Mouse (Mus musculus): ENCODE results near the gene Wdr78. TPM values are rescaled to one million over a fixed set of nuclear protein-coding genes. Genes with fewer than 3 reads are reported as not detected.
A peak's percentile ranks its signal among the peaks of the same experiment; 100 is the strongest.

Wdr78 gene
- polyA plus RNA-seq, 2 experiments = 3.4 to 7.0 TPM

- no peak for TF ChIP-seq POLR2A (IDR thresholded peaks at IDR 0.05; ENCODE audit: borderline replicate concordance, extremely low read depth, insufficient read depth, insufficient read length)
- Histone ChIP-seq H3K9ac (ENCODE audit: low read depth, low read length, severe bottlenecking) (peak overlapping the region; percentile 96), H3K36me3 (ENCODE audit: control insufficient read depth, insufficient read depth, low read length) (0 out of 2 replicates have a peak, but pooled peaks cover 5% of the 10 kb centered on the region), H3K9me3 (ENCODE audit: control insufficient read depth, low read length) (no peaks in the 10 kb centered on the region), H3K27me3 (ENCODE audit: control insufficient read depth, insufficient read depth, low read length) (no peaks in the 10 kb centered on the region), H3K27ac (replicated peaks; ENCODE audit: low read depth, low read length) (peak overlapping the region; percentile 95), H3K4me1 (ENCODE audit: control insufficient read depth, insufficient read depth, low read length) (peaks cover 16% of the 10 kb centered on the region), H3K4me3 (replicated peaks; ENCODE audit: low read length) (peak overlapping the region; percentile 95), H3K4me2 (replicated peaks; ENCODE audit: low read depth, low read length, severe bottlenecking) (peak overlapping the region; percentile 67)
- ATAC-seq (ENCODE audit: low FRiP score, low read depth) (no peak), DNase-seq (ENCODE audit: low spot score) (no peak)
- 12% methylated on average over 4 of the region's 4 CpGs for WGBS
Measured at GRCm38 (mm10) chr4:103120028-103120384, 5.7 kb upstream of the Wdr78 start.

- peak; percentile 73 for ATAC-seq (ENCODE audit: low FRiP score, low read depth)
- H3K9ac ChIP-seq (ENCODE audit: low read depth, low read length, severe bottlenecking) = peak overlapping the region; percentile 96
Measured at GRCm38 (mm10) chr4:103119229-103120027, 5.1 kb upstream of the Wdr78 start.

GRCm38 (mm10) chr4:103118888-103119228 lies 4.5 kb upstream of the Wdr78 start:
- Histone ChIP-seq H3K27me3 (ENCODE audit: control insufficient read depth, insufficient read depth, low read length) (no peaks in the 10 kb centered on the region), H3K9ac (ENCODE audit: low read depth, low read length, severe bottlenecking) (peak overlapping the region; percentile 96), H3K4me2 (replicated peaks; ENCODE audit: low read depth, low read length, severe bottlenecking) (peak overlapping the region; percentile 67), H3K27ac (replicated peaks; ENCODE audit: low read depth, low read length) (peak overlapping the region; percentile 95), H3K36me3 (ENCODE audit: control insufficient read depth, insufficient read depth, low read length) (0 out of 2 replicates have a peak, but pooled peaks cover 5% of the 10 kb centered on the region), H3K4me3 (replicated peaks; ENCODE audit: low read length) (peak overlapping the region; percentile 95), H3K9me3 (ENCODE audit: control insufficient read depth, low read length) (no peaks in the 10 kb centered on the region), H3K4me1 (ENCODE audit: control insufficient read depth, insufficient read depth, low read length) (peaks cover 16% of the 10 kb centered on the region)
- no peak for DNase-seq (ENCODE audit: low spot score)
- under 1% methylated on average over 13 of the region's 15 CpGs for WGBS
- no peak for TF ChIP-seq POLR2A (IDR thresholded peaks at IDR 0.05; ENCODE audit: borderline replicate concordance, extremely low read depth, insufficient read depth, insufficient read length)
- no peak for ATAC-seq (ENCODE audit: low FRiP score, low read depth)

More at GRCm38 (mm10) chr4:103119229-103120027, 5.1 kb upstream of the Wdr78 start:
- H3K4me3 ChIP-seq (replicated peaks; ENCODE audit: low read length) = peak overlapping the region; percentile 95
- WGBS = 2% methylated on average over 27 of the region's 111 CpGs
- H3K27ac ChIP-seq (replicated peaks; ENCODE audit: low read depth, low read length) = peak overlapping the region; percentile 95
- peak overlapping the region; percentile 67 for H3K4me2 ChIP-seq (replicated peaks; ENCODE audit: low read depth, low read length, severe bottlenecking)
- H3K36me3 ChIP-seq (ENCODE audit: control insufficient read depth, insufficient read depth, low read length) = 0 out of 2 replicates have a peak, but pooled peaks cover 5% of the 10 kb centered on the region
- no peaks in the 10 kb centered on the region for H3K27me3 ChIP-seq (ENCODE audit: control insufficient read depth, insufficient read depth, low read length)
- H3K4me1 ChIP-seq (ENCODE audit: control insufficient read depth, insufficient read depth, low read length) = peaks cover 16% of the 10 kb centered on the region
- no peaks in the 10 kb centered on the region for H3K9me3 ChIP-seq (ENCODE audit: control insufficient read depth, low read length)
- DNase-seq (ENCODE audit: low spot score) = peak; percentile 78
- peak; percentile 65; the same call in 1 of the 2 replicates for TF ChIP-seq POLR2A (IDR thresholded peaks at IDR 0.05; ENCODE audit: borderline replicate concordance, extremely low read depth, insufficient read depth, insufficient read length)

- H3K27ac ChIP-seq (replicated peaks; ENCODE audit: low read depth, low read length) = peak overlapping the region; percentile 99
- DNase-seq (ENCODE audit: low spot score) = no peak
- WGBS = 4% methylated on average over 11 of the region's 11 CpGs
- H3K9ac ChIP-seq (ENCODE audit: low read depth, low read length, severe bottlenecking) = peak overlapping the region; percentile 81
- H3K36me3 ChIP-seq (ENCODE audit: control insufficient read depth, insufficient read depth, low read length) = 0 out of 2 replicates have a peak, but pooled peaks cover 5% of the 10 kb centered on the region
- TF ChIP-seq POLR2A (IDR thresholded peaks at IDR 0.05; ENCODE audit: borderline replicate concordance, extremely low read depth, insufficient read depth, insufficient read length) = no peak
- H3K27me3 ChIP-seq (ENCODE audit: control insufficient read depth, insufficient read depth, low read length) = no peaks in the 10 kb centered on the region
- no peaks in the 10 kb centered on the region for H3K9me3 ChIP-seq (ENCODE audit: control insufficient read depth, low read length)
- peak overlapping the region; percentile 70 for H3K4me3 ChIP-seq (replicated peaks; ENCODE audit: low read length)
- H3K4me2 ChIP-seq (replicated peaks; ENCODE audit: low read depth, low read length, severe bottlenecking) = peak overlapping the region; percentile 58
- ATAC-seq (ENCODE audit: low FRiP score, low read depth) = no peak
- peaks cover 10% of the 10 kb centered on the region; the same call in 1 of the 2 replicates for H3K4me1 ChIP-seq (ENCODE audit: control insufficient read depth, insufficient read depth, low read length)
Measured at GRCm38 (mm10) chr4:103113402-103113801, 953 bp downstream of the Wdr78 start.

GRCm38 (mm10) chr4:103112651-103113050 lies 1.7 kb downstream of the Wdr78 start:
- Histone ChIP-seq H3K36me3 (ENCODE audit: control insufficient read depth, insufficient read depth, low read length) (0 out of 2 replicates have a peak, but pooled peaks cover 5% of the 10 kb centered on the region), H3K4me2 (replicated peaks; ENCODE audit: low read depth, low read length, severe bottlenecking) (peak overlapping the region; percentile 58), H3K4me1 (ENCODE audit: control insufficient read depth, insufficient read depth, low read length) (peaks cover 10% of the 10 kb centered on the region; the same call in 1 of the 2 replicates), H3K9ac (ENCODE audit: low read depth, low read length, severe bottlenecking) (no peak overlapping the region), H3K27me3 (ENCODE audit: control insufficient read depth, insufficient read depth, low read length) (no peaks in the 10 kb centered on the region), H3K27ac (replicated peaks; ENCODE audit: low read depth, low read length) (no peak overlapping the region), H3K9me3 (ENCODE audit: control insufficient read depth, low read length) (no peaks in the 10 kb centered on the region), H3K4me3 (replicated peaks; ENCODE audit: low read length) (peak overlapping the region; percentile 70)
- 41% methylated on average over 7 of the region's 7 CpGs for WGBS
- DNase-seq (ENCODE audit: low spot score) = no peak
- ATAC-seq (ENCODE audit: low FRiP score, low read depth) = no peak
- no peak for TF ChIP-seq POLR2A (IDR thresholded peaks at IDR 0.05; ENCODE audit: borderline replicate concordance, extremely low read depth, insufficient read depth, insufficient read length)

Data from limb, embryonic 14.5 days (tissue).